ENCODE assay signal across 27 mouse cellular contexts in genomic region chr7:3472774-3473173, GRCm38 (mm10). TPM values are rescaled to one million over a fixed set of nuclear protein-coding genes. Genes with fewer than 3 reads are reported as not detected.
"Had no signal": no experiment of that assay in that cellular context is flagged by ENCODE, and none has a peak within 500 bp of the region (broad histone marks: within the 10 kb centered on the region; RNA-seq: fewer than 3 reads in every experiment).

No protein-coding gene starts in this region.

- H3K27me3 ChIP-seq: limb, embryonic 13.5 days; liver, embryonic 12.5 days; liver, embryonic 15.5 days; lung, embryonic 15.5 days; midbrain, embryonic 13.5 days; neural tube, embryonic 13.5 days had no signal

- H3K4me3 ChIP-seq: layer of hippocampus, adult 2 months; limb, embryonic 13.5 days; liver, embryonic 12.5 days; liver, embryonic 15.5 days; lung, embryonic 15.5 days; midbrain, embryonic 13.5 days; myocyte; neural tube, embryonic 13.5 days had no signal

- H3K36me3 ChIP-seq: limb, embryonic 13.5 days; liver, embryonic 12.5 days; liver, embryonic 15.5 days; lung, embryonic 15.5 days; midbrain, embryonic 13.5 days; neural tube, embryonic 13.5 days had no signal

- H3K27ac ChIP-seq: layer of hippocampus, adult 2 months; limb, embryonic 13.5 days; liver, embryonic 12.5 days; liver, embryonic 15.5 days; lung, embryonic 15.5 days; midbrain, embryonic 13.5 days; neural tube, embryonic 13.5 days had no signal

- DNase-seq: kidney, adult 9 months; kidney, postnatal 25 days; layer of hippocampus, adult 9-11 months; layer of hippocampus, postnatal 36 days; left cerebral cortex, postnatal 4 days; liver; lung, adult 18-20 months; lung, postnatal 10 days; lung, postnatal 36 days; thymus, adult 18-20 months; thymus, postnatal 36 days had no signal

- H3K9me3 ChIP-seq: limb, embryonic 13.5 days; liver, embryonic 12.5 days; liver, embryonic 15.5 days; lung, embryonic 15.5 days; midbrain, embryonic 13.5 days; neural tube, embryonic 13.5 days had no signal

- H3K4me1 ChIP-seq: limb, embryonic 13.5 days; liver, embryonic 12.5 days; liver, embryonic 15.5 days; lung, embryonic 15.5 days had no signal

- ATAC-seq: liver, embryonic 12.5 days; midbrain, embryonic 13.5 days; midbrain, embryonic 16.5 days had no signal

RNA-seq across cellular contexts. Expression of gene Tarm1, which starts 29.6 kb away (rescaled TPM):
- total RNA-seq: layer of hippocampus, adult 2 months; layer of hippocampus, postnatal 36 days; left cerebral cortex, adult 8-10 months; left cerebral cortex, postnatal 14 days; left cerebral cortex, postnatal 4 days had no signal
- polyA plus RNA-seq: kidney, embryonic 16.5 days; limb, embryonic 13.5 days; liver, embryonic 12.5 days; midbrain, embryonic 13.5 days; midbrain, embryonic 16.5 days; neural tube, embryonic 13.5 days; small intestine, adult 2 months had no signal

RNA-seq across cellular contexts. Expression of gene Cacng6, which starts 48.8 kb away (rescaled TPM):
- total RNA-seq: monocyte, adult 5-6 weeks; neutrophil, adult 5-6 weeks had no signal
- polyA plus RNA-seq: lung, embryonic 15.5 days; midbrain, embryonic 13.5 days; midbrain, embryonic 16.5 days; small intestine, adult 2 months; urinary bladder, adult 2 months had no signal
